Mouse (Mus musculus): ENCODE measurements around the gene Vcp. TPM values are rescaled to one million over a fixed set of nuclear protein-coding genes. Genes with fewer than 3 reads are reported as not detected.

Vcp gene
- 100 to 1,000 TPM; 188 to 194 TPM for total RNA-seq (2021)

GRCm38 (mm10) chr4:43000141-43000986 is at the start of gene Vcp:
Vcp (minus strand) TSS chr4:43000507.
- peak; percentile 99 for DNase-seq

- DNase-seq = peak in 1 of 2 experiments; percentile 52
Observed at GRCm38 (mm10) chr4:43047231-43047630, 46.9 kb upstream of the Vcp start.

GRCm38 (mm10) chr4:43046607-43047006 is 46.3 kb upstream of the Vcp start:
- no peak for DNase-seq

GRCm38 (mm10) chr4:43045659-43046302 is 45.5 kb upstream of the Vcp start, which contains the start of gene Fam214b:
Fam214b (minus strand) TSS chr4:43046220.
- peak; percentile 93 to 95 for DNase-seq

- no peak for DNase-seq
Observed at GRCm38 (mm10) chr4:43045285-43045658, 45.0 kb upstream of the Vcp start.

- no peak for DNase-seq
Observed at GRCm38 (mm10) chr4:43044673-43045072, 44.4 kb upstream of the Vcp start.

- peak; percentile 53 to 60 for DNase-seq
Observed at GRCm38 (mm10) chr4:43043644-43044357, 43.5 kb upstream of the Vcp start.

- DNase-seq = no peak
Observed at GRCm38 (mm10) chr4:43040881-43041547, 40.7 kb upstream of the Vcp start.

GRCm38 (mm10) chr4:43040114-43040572 is 39.8 kb upstream of the Vcp start:
- peak; percentile 93 to 94 for DNase-seq

GRCm38 (mm10) chr4:43039609-43040008 is 39.3 kb upstream of the Vcp start:
- no peak for DNase-seq

GRCm38 (mm10) chr4:43038567-43039495 is 38.5 kb upstream of the Vcp start:
- DNase-seq = peak in 1 of 2 experiments; percentile 50

- no peak for DNase-seq
Observed at GRCm38 (mm10) chr4:43037860-43038566, 37.7 kb upstream of the Vcp start.

- DNase-seq = no peak
Observed at GRCm38 (mm10) chr4:43036356-43036755, 36.0 kb upstream of the Vcp start.

GRCm38 (mm10) chr4:43035851-43036250 is 35.5 kb upstream of the Vcp start:
- DNase-seq = no peak

GRCm38 (mm10) chr4:43033481-43033880 is 33.2 kb upstream of the Vcp start:
- no peak for DNase-seq

- no peak for DNase-seq
Observed at GRCm38 (mm10) chr4:43032501-43032900, 32.2 kb upstream of the Vcp start.

- peak; percentile 89 to 92 for DNase-seq
Observed at GRCm38 (mm10) chr4:43031237-43031995, 31.1 kb upstream of the Vcp start, which contains the start of gene Stoml2. Stoml2 (minus strand) TSS chr4:43031710.

- DNase-seq = no peak
Observed at GRCm38 (mm10) chr4:43030780-43031230, 30.5 kb upstream of the Vcp start.

GRCm38 (mm10) chr4:43030352-43030751 is 30.0 kb upstream of the Vcp start:
- DNase-seq = no peak

GRCm38 (mm10) chr4:43029749-43030148 is 29.4 kb upstream of the Vcp start:
- no peak for DNase-seq
